Mouse (Mus musculus) testis, adult 2 months (tissue): ENCODE measurements at regions not wholly inside any gene's neighbourhood (a gene's known extent, or its start where the extent isn't known, plus 50 kb on each side); places are given as distances from the start of the nearest gene placed in this dataset.

ENCODE experiments used
- CTCF ChIP-seq: fragments of 200-500 bp; IDR thresholded peaks from 2 replicates; pipeline ENCODE4 v1.5.1; 2012; ENCODE audit warnings: low read depth, mild to moderate bottlenecking, inconsistent platforms, low read length, moderate library complexity; ENCODE audit not compliant: control insufficient read depth, insufficient read depth, insufficient replicate concordance
- POLR2A ChIP-seq: fragments of 200-500 bp; IDR thresholded peaks from 2 replicates; pipeline ENCODE4 v1.6.1; 2012; ENCODE audit warnings: low read depth, mild to moderate bottlenecking, inconsistent platforms, low read length, moderate library complexity; ENCODE audit not compliant: control insufficient read depth

- TF ChIP-seq POLR2A: no peak
- no peak for TF ChIP-seq CTCF
Observed at GRCm38 (mm10) chr2:92544364-92545151, 54.9 kb upstream of the Chst1 start.
